Mouse (Mus musculus): ENCODE results near the gene Pvr.

- TF ChIP-seq CTCF (IDR thresholded peaks at IDR 0.05; ENCODE audit: control insufficient read depth, insufficient read depth, insufficient read length), result no peak
- no peak for TF ChIP-seq MYOD1 (IDR thresholded peaks at IDR 0.05; ENCODE audit: control insufficient read depth, insufficient read length, low read depth)
- no peak for TF ChIP-seq CEBPB (IDR thresholded peaks at IDR 0.05; ENCODE audit: low read depth)
Observed at GRCm38 (mm10) chr7:19864241-19864640, 56.7 kb downstream of the Pvr start.
